In genomic region chr5:131631038-131631997, GRCm38 (mm10) we compare ENCODE assay signal across 11 mouse cellular contexts.
DNase-seq lines count a peak whose midpoint lies in the region; ATAC-seq and TF ChIP-seq lines count a peak whose summit lies in the region.
"Had no signal": no experiment of that assay in that cellular context is flagged by ENCODE, and none has a peak within 500 bp of the region (broad histone marks: within the 10 kb centered on the region; RNA-seq: fewer than 3 reads in every experiment).

No protein-coding gene starts in this region.

- TF ChIP-seq CTCF in gastrocnemius, adult 2 months (IDR thresholded peaks at IDR 0.05) = no peak

- peak; percentile 58 for DNase-seq in MN1 (ENCODE audit: low spot score)
- peak; percentile 69 for DNase-seq in embryo, embryonic 10.5 days (ENCODE audit: low spot score)
- DNase-seq in hindbrain, embryonic 11.5 days (ENCODE audit: low spot score) = peak; percentile 61
- DNase-seq in midbrain, embryonic 10.5 days (ENCODE audit: low spot score) = peak; percentile 45
- no peak for DNase-seq in spleen, postnatal 36 days (ENCODE audit: low spot score in 2 of 2)
- no peak for DNase-seq in liver, embryonic 11.5 days (ENCODE audit: low spot score)
- DNase-seq in gastrocnemius, adult 2 months = no peak
- no peak for DNase-seq in right cerebral cortex, adult 18-20 months
- DNase-seq: adrenal gland, postnatal 14 days; cerebellum, adult 8-10 months; lung, postnatal 10 days had no signal

- H3K4me3 ChIP-seq in hindbrain, embryonic 11.5 days (ENCODE audit: low read depth, low read length) = no peak overlapping the region
- no peak overlapping the region for H3K4me3 ChIP-seq in midbrain, embryonic 10.5 days
- H3K4me3 ChIP-seq in liver, embryonic 11.5 days (ENCODE audit: low read depth, low read length) = no peak overlapping the region
- H3K4me3 ChIP-seq in gastrocnemius, adult 2 months = no peak overlapping the region

- peak overlapping the region; percentile 65 for H3K27ac ChIP-seq in hindbrain, embryonic 11.5 days (ENCODE audit: low read depth, low read length)
- peak overlapping the region; percentile 57 for H3K27ac ChIP-seq in midbrain, embryonic 10.5 days (replicated peaks)
- no peak overlapping the region for H3K27ac ChIP-seq in liver, embryonic 11.5 days (ENCODE audit: low read depth, low read length)
- H3K27ac ChIP-seq in gastrocnemius, adult 2 months = no peak overlapping the region

- 0 out of 2 replicates have a peak, but pooled peaks cover 2% of the 10 kb centered on the region for H3K27me3 ChIP-seq in hindbrain, embryonic 11.5 days (ENCODE audit: control insufficient read depth, insufficient read depth, low read length)
- H3K27me3 ChIP-seq in midbrain, embryonic 10.5 days (ENCODE audit: low read depth, poor library complexity, severe bottlenecking) = peaks cover 90% of the 10 kb centered on the region
- no peaks in the 10 kb centered on the region for H3K27me3 ChIP-seq in liver, embryonic 11.5 days (replicated peaks; ENCODE audit: control insufficient read depth, insufficient read depth, low read length)

- 0 out of 2 replicates have a peak overlapping the region, but pooled peaks have one; percentile 19 for H3K9ac ChIP-seq in hindbrain, embryonic 11.5 days (ENCODE audit: low read depth, low read length)
- no peak overlapping the region for H3K9ac ChIP-seq in liver, embryonic 11.5 days (ENCODE audit: low read depth, low read length)

- intact Hi-C loops in gastrocnemius, adult 2 months (cut with DNase I) = no loop called here

- H3K9me3 ChIP-seq in hindbrain, embryonic 11.5 days (ENCODE audit: control insufficient read depth, low read length) = no peaks in the 10 kb centered on the region
- H3K9me3 ChIP-seq in midbrain, embryonic 10.5 days (replicated peaks) = no peaks in the 10 kb centered on the region
- H3K9me3 ChIP-seq in liver, embryonic 11.5 days (ENCODE audit: control insufficient read depth, low read length) = no peaks in the 10 kb centered on the region

- peak; percentile 73; the same call in 1 of the 2 replicates for ATAC-seq in hindbrain, embryonic 11.5 days (ENCODE audit: low FRiP score)
- ATAC-seq in liver, embryonic 11.5 days (replicated peaks; ENCODE audit: low FRiP score) = no peak

- H3K4me2 ChIP-seq in hindbrain, embryonic 11.5 days (replicated peaks; ENCODE audit: low read depth, low read length) = no peak overlapping the region
- no peak overlapping the region for H3K4me2 ChIP-seq in liver, embryonic 11.5 days

- 35% methylated on average over 12 of the region's 12 CpGs for WGBS in hindbrain, embryonic 11.5 days
- 42% methylated on average over 12 of the region's 12 CpGs for WGBS in midbrain, embryonic 10.5 days
- WGBS in liver, embryonic 11.5 days = 46% methylated on average over 12 of the region's 12 CpGs

- peaks cover 5% of the 10 kb centered on the region for H3K4me1 ChIP-seq in hindbrain, embryonic 11.5 days (replicated peaks; ENCODE audit: control insufficient read depth, insufficient read depth, low read length)
- peaks cover 22% of the 10 kb centered on the region for H3K4me1 ChIP-seq in midbrain, embryonic 10.5 days
- H3K4me1 ChIP-seq in liver, embryonic 11.5 days (replicated peaks; ENCODE audit: control insufficient read depth, insufficient read depth, low read length) = no peaks in the 10 kb centered on the region; the same call in 1 of the 2 replicates

- H3K36me3 ChIP-seq in hindbrain, embryonic 11.5 days (ENCODE audit: control insufficient read depth, insufficient read depth, low read length) = no peaks in the 10 kb centered on the region
- H3K36me3 ChIP-seq in midbrain, embryonic 10.5 days = no peaks in the 10 kb centered on the region
- H3K36me3 ChIP-seq in liver, embryonic 11.5 days (ENCODE audit: control insufficient read depth, insufficient read depth, low read length) = no peaks in the 10 kb centered on the region

Comparison
In these comparisons a context has a peak if more than half of its experiments do, and no peak if none do; other contexts are left out.
1. DNase-seq: peak in MN1 (single experiment), embryo, embryonic 10.5 days (single experiment), hindbrain, embryonic 11.5 days (single experiment) and midbrain, embryonic 10.5 days (single experiment); none in spleen, postnatal 36 days (0 of 2), liver, embryonic 11.5 days (single experiment), gastrocnemius, adult 2 months (single experiment) and right cerebral cortex, adult 18-20 months (single experiment).
2. H3K27ac ChIP-seq: peak in hindbrain, embryonic 11.5 days (single experiment) and midbrain, embryonic 10.5 days (single experiment); none in liver, embryonic 11.5 days (single experiment) and gastrocnemius, adult 2 months (single experiment).